22 mouse cellular contexts compared by ENCODE assay signal in the genomic region with DNA sequence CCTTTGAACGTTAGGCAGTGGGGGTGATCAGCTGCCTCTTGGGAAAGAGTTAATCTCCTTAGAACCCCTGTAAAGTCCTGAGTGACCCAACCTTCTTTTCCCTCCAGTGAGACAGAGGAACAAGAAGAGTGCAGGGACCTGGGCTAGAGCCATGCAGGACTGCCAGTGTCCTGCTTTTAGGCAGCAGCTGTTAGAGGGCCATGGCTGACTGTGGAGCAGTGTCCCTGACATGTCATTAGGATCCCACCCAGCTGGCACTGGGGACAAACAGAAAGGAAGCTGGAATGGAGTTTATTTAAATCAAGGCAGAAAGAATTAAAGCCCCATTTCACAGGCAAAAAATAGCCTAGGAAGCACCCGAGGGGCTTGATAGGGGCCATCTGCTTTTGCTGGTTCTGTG.
DNase-seq lines count a peak whose midpoint lies in the region; ATAC-seq and TF ChIP-seq lines count a peak whose summit lies in the region.
"Had no signal": no experiment of that assay in that cellular context is flagged by ENCODE, and none has a peak within 500 bp of the region (broad histone marks: within the 10 kb centered on the region; RNA-seq: fewer than 3 reads in every experiment).

No protein-coding gene starts in this region.

- no peak for TF ChIP-seq POLR2A in lung, adult 2 months (IDR thresholded peaks at IDR 0.05; ENCODE audit: borderline replicate concordance, extremely low read depth, low read depth, low read length)

- no peak overlapping the region for H3K4me3 ChIP-seq in lung, embryonic 14.5 days (ENCODE audit: low read depth, low read length)
- H3K4me3 ChIP-seq in lung, adult 2 months (replicated peaks; ENCODE audit: extremely low read depth, low read depth, low read length): no peak overlapping the region
- H3K4me3 ChIP-seq: heart, embryonic 12.5 days; left cerebral cortex, adult 2 months; limb, embryonic 12.5 days; liver, embryonic 12.5 days; midbrain, embryonic 12.5 days; myocyte had no signal

- ATAC-seq in lung, embryonic 14.5 days (ENCODE audit: insufficient read depth): peak; percentile 60; the same call in 1 of the 2 replicates
- ATAC-seq: liver, embryonic 12.5 days had no signal

- peak; percentile 36 to 38 for DNase-seq in cerebellum, postnatal 14 days
- no peak for DNase-seq in cerebellum, adult 11 months
- peak; percentile 44 to 47 for DNase-seq in heart, postnatal 10 days
- no peak for DNase-seq in heart, postnatal 36 days
- DNase-seq in lung, embryonic 14.5 days: peak; percentile 56
- no peak for DNase-seq in lung, adult 2 months
- peak; percentile 40 for DNase-seq in lung, postnatal 14 days
- DNase-seq in embryo, embryonic 11 days: no peak
- DNase-seq: cerebellum, adult 9-11 months; kidney, adult 18-20 months; kidney, postnatal 36 days; layer of hippocampus, adult 9-11 months; right cerebral cortex, postnatal 14 days; spleen, adult 18-20 months; thymus, postnatal 36 days had no signal

- WGBS in lung, embryonic 14.5 days: 52% methylated on average over 2 of the region's 2 CpGs
- 64% methylated on average over 2 of the region's 2 CpGs for WGBS in lung, adult 2 months

- H3K36me3 ChIP-seq in lung, embryonic 14.5 days (ENCODE audit: insufficient read depth): no peaks in the 10 kb centered on the region
- H3K36me3 ChIP-seq: heart, embryonic 12.5 days; limb, embryonic 12.5 days; liver, embryonic 12.5 days; midbrain, embryonic 12.5 days had no signal

- TF ChIP-seq CTCF in lung, embryonic 14.5 days (IDR thresholded peaks at IDR 0.05; ENCODE audit: low read depth): no peak
- no peak for TF ChIP-seq CTCF in lung, adult 2 months (IDR thresholded peaks at IDR 0.05; ENCODE audit: insufficient read depth, low read length)

- H3K9me3 ChIP-seq in lung, embryonic 14.5 days (ENCODE audit: low read depth, low read length): no peaks in the 10 kb centered on the region
- H3K9me3 ChIP-seq: heart, embryonic 12.5 days; limb, embryonic 12.5 days; liver, embryonic 12.5 days; midbrain, embryonic 12.5 days had no signal

- H3K27me3 ChIP-seq in lung, embryonic 14.5 days (ENCODE audit: insufficient read depth, low read length): no peaks in the 10 kb centered on the region
- H3K27me3 ChIP-seq: CH12.LX; limb, embryonic 12.5 days; liver, embryonic 12.5 days; midbrain, embryonic 12.5 days had no signal

- no peak overlapping the region for H3K27ac ChIP-seq in lung, embryonic 14.5 days (ENCODE audit: low read depth)
- H3K27ac ChIP-seq: left cerebral cortex, adult 2 months; limb, embryonic 12.5 days; liver, embryonic 12.5 days; midbrain, embryonic 12.5 days had no signal

- no peak overlapping the region for H3K4me2 ChIP-seq in lung, embryonic 14.5 days
- H3K4me2 ChIP-seq: heart, embryonic 12.5 days; limb, embryonic 12.5 days; liver, embryonic 12.5 days; midbrain, embryonic 12.5 days had no signal

- no peaks in the 10 kb centered on the region for H3K4me1 ChIP-seq in lung, embryonic 14.5 days (ENCODE audit: insufficient read depth)
- no peaks in the 10 kb centered on the region for H3K4me1 ChIP-seq in lung, adult 2 months (ENCODE audit: control insufficient read depth, insufficient read depth, low read length)
- H3K4me1 ChIP-seq: heart, embryonic 12.5 days; liver, embryonic 12.5 days had no signal

- intact Hi-C loops in heart, postnatal 10 days (cut with DNase I): no loop called here
- intact Hi-C loops in heart, postnatal 36 days (cut with DNase I): no loop called here

- H3K9ac ChIP-seq in lung, embryonic 14.5 days: no peak overlapping the region
- H3K9ac ChIP-seq: heart, embryonic 12.5 days; limb, embryonic 12.5 days; liver, embryonic 12.5 days; midbrain, embryonic 12.5 days had no signal

Comparison
In these comparisons a context has a peak if more than half of its experiments do, and no peak if none do; other contexts are left out.
1. DNase-seq: peak in cerebellum, postnatal 14 days (2 of 2), heart, postnatal 10 days (2 of 2), lung, embryonic 14.5 days (single experiment) and lung, postnatal 14 days (single experiment); none in cerebellum, adult 11 months (single experiment), heart, postnatal 36 days (0 of 2), lung, adult 2 months (single experiment) and embryo, embryonic 11 days (single experiment).